Mouse (Mus musculus) stomach, embryonic 14.5 days (tissue): ENCODE results near the gene Meis1. TPM values are rescaled to one million over a fixed set of nuclear protein-coding genes. Genes with fewer than 3 reads are reported as not detected.

Experiments
- ATAC-seq: fragments of 200-750 bp; cut with Nextera tagmentation; 2 replicates; pipeline ENCODE4 v1.8.0; 2017; ENCODE audit warnings: low read depth, moderate TSS enrichment; ENCODE audit not compliant: insufficient number of reproducible peaks, insufficient read depth, low FRiP score
- H3K27ac ChIP-seq: fragments of 300-500 bp; sonication (generic); 2 replicates; pipeline ENCODE4 v1.5.1; 2014; ENCODE audit warnings: mild to moderate bottlenecking, low read length, moderate library complexity, mixed read lengths
- H3K27me3 ChIP-seq: fragments of 300-500 bp; sonication (generic); 2 replicates; pipeline ENCODE4 v1.6.1; 2014; ENCODE audit warnings: low read length, control low read depth, mixed read lengths; ENCODE audit not compliant: control insufficient read depth, insufficient read depth
- H3K36me3 ChIP-seq: fragments of 300-500 bp; sonication (generic); 2 replicates; pipeline ENCODE4 v1.6.1; 2014; ENCODE audit warnings: mild to moderate bottlenecking, control low read depth, low read length, moderate library complexity, mixed read lengths; ENCODE audit not compliant: control insufficient read depth, insufficient read depth
- H3K4me1 ChIP-seq: fragments of 300-500 bp; sonication (generic); 2 replicates; pipeline ENCODE4 v1.6.1; 2014; ENCODE audit warnings: low read length, control low read depth, mixed read lengths; ENCODE audit not compliant: control insufficient read depth, insufficient read depth
- H3K4me2 ChIP-seq: fragments of 300-500 bp; sonication (generic); replicated peaks from 2 replicates; pipeline ENCODE4 v1.6.1; 2014; ENCODE audit warnings: low read depth, low read length, control low read depth
- H3K4me3 ChIP-seq: fragments of 300-500 bp; sonication (generic); 2 replicates; pipeline ENCODE4 v1.5.1; 2014; ENCODE audit warnings: low read depth, low read length, control low read depth
- H3K9ac ChIP-seq: fragments of 300-500 bp; sonication (generic); replicated peaks from 2 replicates; pipeline ENCODE4 v1.6.1; 2014; ENCODE audit warnings: low read depth, mild to moderate bottlenecking, control low read depth, low read length, moderate library complexity, mixed read lengths
- H3K9me3 ChIP-seq: fragments of 300-500 bp; sonication (generic); 2 replicates; pipeline ENCODE4 v1.6.1; 2016; ENCODE audit warnings: low read depth, low read length, control low read depth; ENCODE audit not compliant: control insufficient read depth
- WGBS: fragments of 180-500 bp; shearing (Covaris S2); extraction: QIAGEN DNeasy Blood & Tissue Kit; methylation state at CpG from one replicate; pipeline ENCODE4 v1.1.7; 2014; 5-methylcytosine and 5-hydroxymethylcytosine counted together
- polyA plus RNA-seq: library from polyadenylated mRNA; unstranded; fragments of >200 nt; fragmentation: Nextera tagmentation; extraction: Ambion mirVana; gene quantifications from 2 replicates; pipeline ENCODE4 v1.2.1, GENCODE M21; 2014

The Meis1 gene
- polyA plus RNA-seq, 1 experiment from 2014 or later, result 155 TPM

GRCm38 (mm10) chr11:19005913-19006693 lies 12.7 kb downstream of the Meis1 start:
- H3K36me3 ChIP-seq, result peaks cover 34% of the 10 kb centered on the region
- peaks cover 30% of the 10 kb centered on the region; the same call in 1 of the 2 replicates for H3K4me1 ChIP-seq
- no peak for ATAC-seq
- WGBS, result 18% methylated on average over 3 of the region's 3 CpGs
- no peaks in the 10 kb centered on the region for H3K27me3 ChIP-seq
- H3K4me3 ChIP-seq, result no peak overlapping the region
- H3K9me3 ChIP-seq, result no peaks in the 10 kb centered on the region
- peak overlapping the region; percentile 23; the same call in 1 of the 2 replicates for H3K4me2 ChIP-seq
- H3K27ac ChIP-seq, result peak overlapping the region; percentile 89
- H3K9ac ChIP-seq, result no peak overlapping the region

GRCm38 (mm10) chr11:19005007-19005912 lies 13.5 kb downstream of the Meis1 start:
- no peaks in the 10 kb centered on the region for H3K27me3 ChIP-seq
- no peak overlapping the region for H3K4me2 ChIP-seq
- WGBS, result 37% methylated on average over 9 of the region's 9 CpGs
- peak; percentile 34; the same call in 1 of the 2 replicates for ATAC-seq
- no peak overlapping the region for H3K4me3 ChIP-seq
- H3K36me3 ChIP-seq, result peaks cover 35% of the 10 kb centered on the region
- H3K27ac ChIP-seq, result peak overlapping the region; percentile 89; the same call in 1 of the 2 replicates
- peaks cover 26% of the 10 kb centered on the region; the same call in 1 of the 2 replicates for H3K4me1 ChIP-seq
- H3K9ac ChIP-seq, result no peak overlapping the region
- no peaks in the 10 kb centered on the region for H3K9me3 ChIP-seq

- Histone ChIP-seq H3K9me3 (no peaks in the 10 kb centered on the region), H3K36me3 (peaks cover 40% of the 10 kb centered on the region), H3K9ac (no peak overlapping the region), H3K4me3 (no peak overlapping the region), H3K27ac (no peak overlapping the region), H3K4me2 (no peak overlapping the region), H3K4me1 (peaks cover 20% of the 10 kb centered on the region; the same call in 1 of the 2 replicates), H3K27me3 (no peaks in the 10 kb centered on the region)
- ATAC-seq, result no peak
- 73% methylated on average over 5 of the region's 5 CpGs for WGBS
These were observed 15.7 kb downstream of the Meis1 start for GRCm38 (mm10) chr11:19003066-19003465.

GRCm38 (mm10) chr11:18996767-18997166 lies 22.0 kb downstream of the Meis1 start:
- no peaks in the 10 kb centered on the region for H3K9me3 ChIP-seq
- H3K9ac ChIP-seq, result no peak overlapping the region
- no peak overlapping the region for H3K4me2 ChIP-seq
- H3K4me1 ChIP-seq, result no peaks in the 10 kb centered on the region
- H3K4me3 ChIP-seq, result no peak overlapping the region
- WGBS, result 94% methylated on average over 4 of the region's 4 CpGs
- no peak overlapping the region for H3K27ac ChIP-seq
- peaks cover 70% of the 10 kb centered on the region for H3K36me3 ChIP-seq
- ATAC-seq, result no peak
- no peaks in the 10 kb centered on the region for H3K27me3 ChIP-seq

GRCm38 (mm10) chr11:18996289-18996688 lies 22.5 kb downstream of the Meis1 start:
- Histone ChIP-seq H3K27ac (no peak overlapping the region), H3K9me3 (no peaks in the 10 kb centered on the region), H3K9ac (no peak overlapping the region), H3K36me3 (peaks cover 65% of the 10 kb centered on the region), H3K4me1 (no peaks in the 10 kb centered on the region), H3K27me3 (no peaks in the 10 kb centered on the region), H3K4me3 (no peak overlapping the region), H3K4me2 (no peak overlapping the region)
- WGBS, result 93% methylated on average over 2 of the region's 2 CpGs
- ATAC-seq, result no peak

GRCm38 (mm10) chr11:18992796-18993195 lies 26.0 kb downstream of the Meis1 start:
- H3K4me1 ChIP-seq, result peaks cover 5% of the 10 kb centered on the region; the same call in 1 of the 2 replicates
- 80% methylated on average over 6 of the region's 6 CpGs for WGBS
- H3K36me3 ChIP-seq, result peaks cover 74% of the 10 kb centered on the region
- no peak overlapping the region for H3K9ac ChIP-seq
- H3K9me3 ChIP-seq, result no peaks in the 10 kb centered on the region
- H3K4me3 ChIP-seq, result no peak overlapping the region
- no peaks in the 10 kb centered on the region for H3K27me3 ChIP-seq
- H3K27ac ChIP-seq, result no peak overlapping the region
- H3K4me2 ChIP-seq, result no peak overlapping the region
- ATAC-seq, result no peak

GRCm38 (mm10) chr11:18990244-18990677 lies 28.5 kb downstream of the Meis1 start:
- Histone ChIP-seq H3K27ac (no peak overlapping the region), H3K36me3 (peaks cover 74% of the 10 kb centered on the region), H3K9ac (no peak overlapping the region), H3K27me3 (no peaks in the 10 kb centered on the region), H3K4me3 (no peak overlapping the region), H3K4me1 (peaks cover 5% of the 10 kb centered on the region; the same call in 1 of the 2 replicates), H3K4me2 (no peak overlapping the region), H3K9me3 (no peaks in the 10 kb centered on the region)
- 81% methylated on average over 6 of the region's 6 CpGs for WGBS
- no peak for ATAC-seq

GRCm38 (mm10) chr11:18989669-18990243 lies 29.0 kb downstream of the Meis1 start:
- Histone ChIP-seq H3K27me3 (no peaks in the 10 kb centered on the region), H3K27ac (no peak overlapping the region), H3K4me2 (no peak overlapping the region), H3K36me3 (peaks cover 69% of the 10 kb centered on the region), H3K4me1 (peaks cover 5% of the 10 kb centered on the region; the same call in 1 of the 2 replicates), H3K9me3 (no peaks in the 10 kb centered on the region), H3K9ac (no peak overlapping the region), H3K4me3 (no peak overlapping the region)
- no peak for ATAC-seq
- 65% methylated on average over 6 of the region's 6 CpGs for WGBS
